Mouse (Mus musculus): Measurements from ENCODE around the gene Prdm11. TPM values are rescaled to one million over a fixed set of nuclear protein-coding genes. Genes with fewer than 3 reads are reported as not detected.

Gene Prdm11
- polyA plus RNA-seq, 1 experiment from 2014 or later: 5.6 TPM

DNA sequence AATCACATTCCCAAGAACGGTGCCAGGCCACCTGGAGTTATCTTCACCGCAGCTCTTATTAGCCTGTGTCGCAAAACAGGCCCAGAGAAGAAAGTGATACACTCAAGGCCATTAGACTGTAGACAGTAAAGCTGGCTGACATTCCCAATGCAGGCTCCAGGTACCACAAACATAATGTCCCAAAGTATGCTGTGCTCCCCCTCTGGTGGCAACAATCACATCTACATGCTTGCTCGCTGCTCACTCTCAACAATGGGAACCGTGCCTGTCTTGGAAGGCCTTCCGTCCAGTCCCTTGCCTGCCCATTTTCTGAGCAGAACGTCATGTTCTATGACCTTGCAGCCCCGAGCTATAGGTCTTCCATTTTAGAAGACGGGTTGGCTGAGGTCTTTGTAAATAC, 34.0 kb downstream of the Prdm11 start:
- Histone ChIP-seq H3K4me2 (no peak overlapping the region), H3K4me1 (replicated peaks) (peaks cover 27% of the 10 kb centered on the region), H3K36me3 (peaks cover 39% of the 10 kb centered on the region), H3K9ac (no peak overlapping the region), H3K9me3 (replicated peaks) (no peaks in the 10 kb centered on the region), H3K27me3 (replicated peaks) (no peaks in the 10 kb centered on the region), H3K4me3 (no peak overlapping the region), H3K27ac (ENCODE audit: poor library complexity, severe bottlenecking) (no peak overlapping the region)
- 87% methylated on average over 9 of the region's 9 CpGs for WGBS
- ATAC-seq (ENCODE audit: insufficient number of reproducible peaks, low FRiP score): no peak

DNA sequence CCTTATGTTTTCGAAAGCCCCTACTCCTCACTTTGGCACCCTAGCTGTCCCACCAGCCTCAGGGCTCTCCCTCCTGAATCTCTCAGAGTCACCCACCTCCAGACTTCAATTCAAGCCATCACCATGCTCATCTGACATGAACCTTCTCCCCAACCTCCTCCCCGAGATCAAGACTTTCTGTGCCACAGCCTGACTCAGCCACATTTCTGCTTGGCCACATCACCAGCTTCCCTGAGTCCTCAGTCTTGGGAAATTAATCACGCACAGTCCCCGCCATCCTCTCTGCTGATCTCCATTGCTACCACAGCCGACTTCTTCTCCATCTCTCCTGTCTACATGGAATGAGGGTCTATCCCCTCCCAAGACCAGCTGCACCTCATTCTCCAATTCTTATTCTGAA, 34.5 kb downstream of the Prdm11 start:
- no peak overlapping the region for H3K4me3 ChIP-seq
- no peak overlapping the region for H3K4me2 ChIP-seq
- no peak overlapping the region for H3K27ac ChIP-seq (ENCODE audit: poor library complexity, severe bottlenecking)
- 92% methylated on average over 5 of the region's 5 CpGs for WGBS
- no peak for ATAC-seq (ENCODE audit: insufficient number of reproducible peaks, low FRiP score)
- no peak overlapping the region for H3K9ac ChIP-seq
- H3K36me3 ChIP-seq: peaks cover 39% of the 10 kb centered on the region
- H3K27me3 ChIP-seq (replicated peaks): no peaks in the 10 kb centered on the region
- H3K4me1 ChIP-seq (replicated peaks): peaks cover 27% of the 10 kb centered on the region
- no peaks in the 10 kb centered on the region for H3K9me3 ChIP-seq (replicated peaks)

DNA sequence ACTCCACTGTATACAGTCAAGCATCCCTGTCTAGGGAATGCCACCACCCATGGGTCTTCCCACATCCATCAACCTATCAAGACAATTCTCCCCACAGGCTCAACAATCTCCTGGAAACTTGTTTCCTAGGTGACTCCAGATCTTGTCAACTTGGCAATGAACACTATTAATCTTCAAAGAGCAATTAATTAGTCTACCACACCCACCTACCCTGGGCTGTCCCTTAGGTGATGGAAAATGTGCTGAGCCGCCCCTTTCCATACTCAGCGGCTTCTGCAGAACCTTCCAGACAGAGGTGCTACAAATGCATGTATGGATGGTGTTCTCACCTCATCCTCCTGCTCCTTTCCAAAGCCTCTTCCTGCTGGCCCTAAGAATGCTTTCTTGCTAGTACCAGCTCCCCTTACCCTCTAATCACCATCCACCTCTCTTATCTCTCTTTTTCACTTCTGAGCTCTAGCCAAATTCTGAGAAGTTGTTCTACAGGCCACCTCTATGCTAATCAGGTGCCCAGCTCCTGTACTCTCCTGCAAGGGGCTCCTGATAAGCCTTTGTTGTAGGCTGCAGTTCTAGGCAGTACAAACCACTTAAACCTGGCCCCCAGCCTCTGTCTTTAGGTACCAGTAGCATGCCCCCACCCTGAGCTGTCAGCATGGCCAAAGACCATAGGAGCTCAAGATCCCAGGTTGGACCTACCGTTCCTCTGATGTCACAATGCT, 37.8 kb downstream of the Prdm11 start:
- Histone ChIP-seq H3K4me1 (replicated peaks) (peaks cover 6% of the 10 kb centered on the region; the same call in 1 of the 2 replicates), H3K9me3 (replicated peaks) (no peaks in the 10 kb centered on the region), H3K4me3 (no peak overlapping the region), H3K4me2 (no peak overlapping the region), H3K9ac (no peak overlapping the region), H3K27ac (ENCODE audit: poor library complexity, severe bottlenecking) (no peak overlapping the region), H3K27me3 (replicated peaks) (no peaks in the 10 kb centered on the region), H3K36me3 (peaks cover 59% of the 10 kb centered on the region)
- WGBS: 85% methylated on average over 3 of the region's 3 CpGs
- ATAC-seq (ENCODE audit: insufficient number of reproducible peaks, low FRiP score): peak; percentile 36; the same call in 1 of the 2 replicates

DNA sequence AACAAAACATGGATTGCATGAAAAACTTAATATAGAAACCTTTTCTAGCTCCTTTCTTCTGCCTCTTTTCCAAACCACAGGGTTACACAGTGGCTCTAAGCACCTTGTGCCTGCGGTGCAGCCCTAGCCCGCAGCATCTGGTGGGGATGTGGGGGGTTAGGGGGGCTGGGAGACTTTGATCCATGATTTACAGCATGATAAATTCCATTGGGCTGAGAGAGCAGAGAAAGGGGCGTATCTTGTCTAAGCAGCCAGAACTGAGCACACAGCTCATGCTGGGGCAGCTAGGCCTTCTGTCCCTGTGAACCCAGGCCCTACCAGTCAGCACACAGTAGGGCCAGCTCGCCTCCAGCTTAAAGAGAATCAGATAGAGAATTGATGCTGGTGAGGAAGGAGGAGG, 40.9 kb downstream of the Prdm11 start:
- Histone ChIP-seq H3K27me3 (replicated peaks) (no peaks in the 10 kb centered on the region), H3K36me3 (peaks cover 51% of the 10 kb centered on the region), H3K27ac (ENCODE audit: poor library complexity, severe bottlenecking) (no peak overlapping the region), H3K4me1 (replicated peaks) (peaks cover 6% of the 10 kb centered on the region; the same call in 1 of the 2 replicates), H3K9me3 (replicated peaks) (no peaks in the 10 kb centered on the region), H3K4me3 (no peak overlapping the region), H3K4me2 (no peak overlapping the region), H3K9ac (no peak overlapping the region)
- 72% methylated on average over 4 of the region's 4 CpGs for WGBS
- no peak for ATAC-seq (ENCODE audit: insufficient number of reproducible peaks, low FRiP score)

DNA sequence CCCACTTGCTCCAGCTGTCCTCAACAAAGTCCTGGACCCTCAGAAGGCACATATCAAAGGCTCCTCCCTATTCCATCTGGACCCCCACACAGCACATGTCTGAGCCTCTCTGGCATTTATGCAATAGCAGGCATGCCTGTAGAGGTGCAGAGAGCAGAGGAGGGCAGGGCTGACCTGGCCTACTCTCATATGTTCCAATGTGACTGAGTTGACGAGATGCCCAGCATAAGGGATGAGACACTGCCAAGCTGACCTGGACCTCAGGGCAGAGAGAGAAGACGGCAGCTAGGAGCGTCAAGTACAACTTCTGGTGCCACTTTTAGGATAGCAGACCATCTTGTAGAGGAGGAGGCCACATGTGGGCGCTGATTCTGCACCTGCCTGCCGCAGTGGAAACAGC, 54.0 kb downstream of the Prdm11 start:
- Histone ChIP-seq H3K4me3 (no peak overlapping the region), H3K27me3 (replicated peaks) (no peaks in the 10 kb centered on the region), H3K9ac (no peak overlapping the region), H3K27ac (ENCODE audit: poor library complexity, severe bottlenecking) (no peak overlapping the region), H3K4me2 (no peak overlapping the region), H3K4me1 (replicated peaks) (peaks cover 17% of the 10 kb centered on the region), H3K36me3 (peaks cover 58% of the 10 kb centered on the region), H3K9me3 (replicated peaks) (0 out of 2 replicates have a peak, but pooled peaks cover 8% of the 10 kb centered on the region)
- ATAC-seq (ENCODE audit: insufficient number of reproducible peaks, low FRiP score): no peak
- 92% methylated on average over 5 of the region's 5 CpGs for WGBS

DNA sequence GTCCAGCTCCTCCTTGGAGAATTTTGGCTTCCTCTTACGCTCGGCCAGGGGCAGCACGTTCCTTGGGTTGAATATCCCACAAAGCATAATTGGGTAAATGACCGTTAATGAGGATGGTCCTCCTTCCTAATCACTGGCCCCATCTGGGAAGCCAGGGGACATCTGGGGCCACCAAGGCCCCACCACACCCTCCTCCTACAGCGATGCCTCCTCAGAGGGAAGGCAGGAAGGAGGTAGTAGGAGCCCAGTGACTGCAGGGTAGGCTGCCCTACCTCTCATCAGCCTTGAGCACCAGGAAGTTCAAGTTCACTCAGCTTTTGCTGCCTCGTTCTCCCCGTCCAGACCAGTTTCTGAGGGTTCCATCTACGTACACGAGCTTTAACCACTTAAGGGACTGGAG, 56.4 kb downstream of the Prdm11 start:
- no peaks in the 10 kb centered on the region for H3K9me3 ChIP-seq (replicated peaks)
- H3K4me2 ChIP-seq: no peak overlapping the region
- H3K36me3 ChIP-seq: peaks cover 70% of the 10 kb centered on the region
- no peak overlapping the region for H3K4me3 ChIP-seq
- peaks cover 31% of the 10 kb centered on the region for H3K4me1 ChIP-seq (replicated peaks)
- H3K27me3 ChIP-seq (replicated peaks): no peaks in the 10 kb centered on the region
- no peak overlapping the region for H3K27ac ChIP-seq (ENCODE audit: poor library complexity, severe bottlenecking)
- ATAC-seq (ENCODE audit: insufficient number of reproducible peaks, low FRiP score): no peak
- no peak overlapping the region for H3K9ac ChIP-seq
- 91% methylated on average over 9 of the region's 9 CpGs for WGBS

DNA sequence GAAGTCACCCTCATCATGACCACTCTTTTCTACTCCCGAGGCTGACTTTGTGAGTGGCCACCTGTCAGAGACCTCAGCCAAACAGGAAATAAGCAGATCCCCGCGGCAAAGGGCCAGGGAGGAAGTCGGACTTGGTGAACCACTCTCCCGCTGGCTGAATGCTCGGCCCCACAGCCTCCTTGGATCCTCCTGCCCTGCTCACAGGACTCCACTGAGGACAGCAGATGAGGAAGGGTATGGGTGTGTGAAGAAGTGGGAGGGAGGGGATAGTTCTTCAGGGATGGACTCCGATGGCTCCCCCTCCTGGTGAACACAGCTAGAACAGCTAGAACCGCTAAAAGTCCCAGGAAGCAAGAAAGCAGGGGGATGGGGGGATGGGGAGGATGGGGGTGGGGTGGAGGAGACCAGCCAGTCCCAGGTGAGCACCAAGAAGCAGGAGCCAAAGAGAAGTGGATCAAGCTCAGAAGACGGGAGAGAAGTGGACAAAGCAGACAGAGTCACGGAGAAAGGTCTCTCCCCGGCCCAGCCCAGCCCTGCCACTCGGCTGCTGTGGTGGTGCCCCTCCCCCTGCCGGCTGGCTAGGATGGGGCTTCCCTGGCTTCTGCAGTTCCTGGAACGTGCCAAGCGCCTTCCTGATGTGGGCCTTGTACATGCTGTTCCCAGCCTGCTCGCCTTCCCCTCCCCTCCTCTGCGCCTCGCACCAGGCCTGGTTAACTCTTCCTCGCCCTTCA, 57.9 kb downstream of the Prdm11 start:
- H3K4me1 ChIP-seq (replicated peaks): peaks cover 40% of the 10 kb centered on the region

DNA sequence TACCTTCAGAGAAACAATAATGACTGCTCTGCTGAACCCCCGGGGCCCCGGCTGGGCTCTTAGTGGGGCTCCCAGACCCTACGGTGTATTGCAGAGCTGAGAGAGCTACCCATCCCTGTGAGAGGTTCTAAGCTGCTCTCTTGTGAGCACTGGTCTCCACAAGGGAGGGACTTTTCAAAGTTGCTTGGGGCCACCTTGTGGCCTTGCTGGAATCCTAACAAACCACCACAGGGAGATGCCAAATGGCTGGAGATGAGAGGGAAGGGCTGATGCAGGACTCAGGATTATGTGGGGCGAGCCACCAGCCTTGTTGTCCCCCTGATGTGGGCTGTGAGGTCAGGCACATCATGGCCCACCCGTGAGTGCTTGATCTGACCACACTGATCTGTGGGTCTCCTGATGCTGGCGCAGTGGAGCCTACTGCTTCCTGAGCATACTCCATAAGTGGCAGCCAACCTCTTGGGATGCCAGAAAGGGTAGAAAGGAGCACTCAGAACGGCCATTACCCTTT, 58.8 kb downstream of the Prdm11 start:
- H3K4me3 ChIP-seq: peak overlapping the region; percentile 18
- H3K36me3 ChIP-seq: peaks cover 61% of the 10 kb centered on the region
- H3K4me1 ChIP-seq (replicated peaks): peaks cover 44% of the 10 kb centered on the region
- H3K9me3 ChIP-seq (replicated peaks): no peaks in the 10 kb centered on the region
- H3K9ac ChIP-seq: no peak overlapping the region
- peak overlapping the region; percentile 51 for H3K4me2 ChIP-seq
- WGBS: 81% methylated on average over 7 of the region's 7 CpGs
- H3K27ac ChIP-seq (ENCODE audit: poor library complexity, severe bottlenecking): 0 out of 2 replicates have a peak overlapping the region, but pooled peaks have one; percentile 14
- no peaks in the 10 kb centered on the region for H3K27me3 ChIP-seq (replicated peaks)
- ATAC-seq (ENCODE audit: insufficient number of reproducible peaks, low FRiP score): no peak

More for the DNA sequence above, 57.9 kb downstream of the Prdm11 start:
- peak overlapping the region; percentile 51 for H3K4me2 ChIP-seq
- no peaks in the 10 kb centered on the region for H3K27me3 ChIP-seq (replicated peaks)
- H3K27ac ChIP-seq (ENCODE audit: poor library complexity, severe bottlenecking): peak overlapping the region; percentile 50
- no peaks in the 10 kb centered on the region for H3K9me3 ChIP-seq (replicated peaks)
- peaks cover 70% of the 10 kb centered on the region for H3K36me3 ChIP-seq
- peak; percentile 69 for ATAC-seq (ENCODE audit: insufficient number of reproducible peaks, low FRiP score)
- WGBS: 15% methylated on average over 19 of the region's 19 CpGs
- H3K4me3 ChIP-seq: peak overlapping the region; percentile 23
- H3K9ac ChIP-seq: peak overlapping the region; percentile 59

DNA sequence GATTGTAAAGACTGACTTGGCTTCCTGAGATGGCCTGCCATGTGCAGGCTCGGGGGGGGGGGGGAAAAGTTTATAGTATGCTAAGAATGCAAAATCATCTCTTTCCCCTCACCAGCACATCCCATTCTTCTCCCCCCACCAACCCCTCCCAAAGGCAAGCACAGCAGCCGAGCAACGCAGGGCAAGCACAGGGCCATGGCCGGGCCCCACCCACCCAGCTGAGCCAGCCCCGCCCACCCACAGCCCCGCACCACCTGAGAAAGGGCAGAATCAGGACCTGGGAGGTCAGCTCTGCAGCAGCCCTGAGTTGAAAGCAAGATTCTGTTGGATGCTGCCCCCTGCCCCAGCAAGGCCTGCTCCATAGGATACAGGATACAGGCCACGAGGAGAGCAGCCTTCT, 60.4 kb downstream of the Prdm11 start:
- ATAC-seq (ENCODE audit: insufficient number of reproducible peaks, low FRiP score): peak; percentile 79
- no peaks in the 10 kb centered on the region for H3K27me3 ChIP-seq (replicated peaks)
- peaks cover 50% of the 10 kb centered on the region for H3K36me3 ChIP-seq
- peak overlapping the region; percentile 51 for H3K4me2 ChIP-seq
- peak overlapping the region; percentile 18; the same call in 1 of the 2 replicates for H3K4me3 ChIP-seq
- peaks cover 48% of the 10 kb centered on the region for H3K4me1 ChIP-seq (replicated peaks)
- H3K9me3 ChIP-seq (replicated peaks): no peaks in the 10 kb centered on the region
- 49% methylated on average over 7 of the region's 7 CpGs for WGBS
- peak overlapping the region; percentile 22; the same call in 1 of the 2 replicates for H3K27ac ChIP-seq (ENCODE audit: poor library complexity, severe bottlenecking)
- H3K9ac ChIP-seq: no peak overlapping the region

DNA sequence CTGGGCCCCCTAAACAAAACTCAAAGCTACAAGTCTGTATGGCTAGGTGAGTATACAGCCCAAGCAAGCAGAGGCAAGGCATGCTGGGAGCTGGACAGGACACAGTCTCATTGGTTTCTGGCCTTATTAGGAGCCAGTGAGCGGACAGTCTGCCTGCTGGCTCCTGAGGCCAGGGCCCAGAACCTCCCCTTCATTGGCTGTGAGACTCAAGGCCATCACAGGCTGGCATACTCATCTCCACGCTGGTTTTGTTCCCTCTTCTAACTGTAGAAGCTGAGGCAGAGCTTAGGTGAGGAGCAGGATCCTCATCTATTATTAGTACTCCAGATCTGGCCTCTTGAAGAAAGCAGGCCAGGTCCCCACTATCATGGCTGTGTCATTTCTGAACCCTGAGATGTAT, 60.8 kb downstream of the Prdm11 start:
- Histone ChIP-seq H3K9ac (no peak overlapping the region), H3K9me3 (replicated peaks) (no peaks in the 10 kb centered on the region), H3K4me1 (replicated peaks) (peaks cover 48% of the 10 kb centered on the region), H3K27me3 (replicated peaks) (no peaks in the 10 kb centered on the region), H3K36me3 (peaks cover 50% of the 10 kb centered on the region), H3K4me2 (no peak overlapping the region), H3K27ac (ENCODE audit: poor library complexity, severe bottlenecking) (peak overlapping the region; percentile 44; the same call in 1 of the 2 replicates), H3K4me3 (no peak overlapping the region)
- no peak for ATAC-seq (ENCODE audit: insufficient number of reproducible peaks, low FRiP score)
- 81% methylated on average over 2 of the region's 2 CpGs for WGBS
